Mouse (Mus musculus): ENCODE data around the gene Mus81. TPM values are rescaled to one million over a fixed set of nuclear protein-coding genes. Genes with fewer than 3 reads are reported as not detected.

The Mus81 gene
- polyA plus RNA-seq, 2 experiments = 11.4 to 13.8 TPM

DNA sequence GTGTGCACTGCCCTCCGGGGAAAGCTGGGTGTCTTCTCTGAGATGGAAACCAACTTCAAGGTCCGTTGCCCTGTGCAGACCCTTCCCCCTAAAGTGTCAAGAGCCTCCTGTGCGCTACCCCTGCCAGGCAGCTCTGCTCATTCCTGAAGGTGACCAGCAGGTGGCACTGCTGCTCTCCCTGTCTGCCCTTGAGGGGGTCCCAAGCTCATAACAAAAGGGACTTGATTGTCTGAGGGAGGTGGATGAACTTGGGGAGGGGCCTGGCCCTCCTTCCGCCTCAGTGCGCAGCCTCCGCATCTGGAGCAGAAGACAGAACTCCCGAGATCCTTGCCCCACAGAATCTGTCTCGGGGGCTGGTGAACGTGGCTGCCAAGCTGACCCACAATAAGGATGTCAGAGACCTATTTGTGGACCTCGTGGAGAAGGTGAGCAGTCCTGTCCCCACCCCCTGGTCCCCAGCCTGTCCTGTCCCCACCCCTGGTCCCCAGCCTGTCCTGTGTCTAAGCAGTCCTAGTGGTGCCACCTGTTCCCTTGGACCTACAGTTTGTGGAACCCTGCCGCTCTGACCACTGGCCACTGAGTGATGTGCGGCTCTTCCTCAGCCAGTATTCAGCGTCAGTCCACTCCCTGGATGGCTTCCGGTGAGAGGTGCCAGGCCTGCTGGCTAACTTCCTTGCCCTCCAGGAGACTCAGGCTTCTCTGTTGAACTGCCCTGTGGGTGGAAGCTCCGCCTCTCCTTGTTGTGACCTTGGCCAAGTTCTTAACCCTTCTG, 24.2 kb downstream of the Mus81 start:
- H3K36me3 ChIP-seq (replicated peaks; ENCODE audit: control insufficient read depth, insufficient read depth, low read depth) = no peaks in the 10 kb centered on the region; the same call in none of the 2 replicates
- H3K4me2 ChIP-seq (ENCODE audit: low read depth) = no peak overlapping the region
- no peak for ATAC-seq (ENCODE audit: insufficient read depth)
- H3K9ac ChIP-seq (replicated peaks) = no peak overlapping the region
- H3K9me3 ChIP-seq (ENCODE audit: control insufficient read depth, low read length) = no peaks in the 10 kb centered on the region
- no peak overlapping the region for H3K4me3 ChIP-seq (ENCODE audit: insufficient read depth in 1 of 2, low read depth in 2 of 2, low read length in 2 of 2)
- TF ChIP-seq EP300 (IDR thresholded peaks at IDR 0.05; ENCODE audit: low read depth) (no peak), CTCF (IDR thresholded peaks at IDR 0.05; ENCODE audit: low read depth) (peak; percentile 92)
- peaks cover 6 to 11% of the 10 kb centered on the region in 2 experiments for H3K4me1 ChIP-seq (replicated peaks; ENCODE audit: control insufficient read depth in 2 of 2, insufficient read depth in 2 of 2, low read length in 1 of 2)
- no peak for DNase-seq (ENCODE audit: low read depth in 3 of 3, low spot score in 3 of 3)
- no peaks in the 10 kb centered on the region for H3K27me3 ChIP-seq (ENCODE audit: control insufficient read depth, insufficient read depth, low read length)
- H3K27ac ChIP-seq = no peak overlapping the region
- WGBS (ENCODE audit: insufficient replicate concordance) = 62% methylated on average over 15 of the region's 15 CpGs

DNA sequence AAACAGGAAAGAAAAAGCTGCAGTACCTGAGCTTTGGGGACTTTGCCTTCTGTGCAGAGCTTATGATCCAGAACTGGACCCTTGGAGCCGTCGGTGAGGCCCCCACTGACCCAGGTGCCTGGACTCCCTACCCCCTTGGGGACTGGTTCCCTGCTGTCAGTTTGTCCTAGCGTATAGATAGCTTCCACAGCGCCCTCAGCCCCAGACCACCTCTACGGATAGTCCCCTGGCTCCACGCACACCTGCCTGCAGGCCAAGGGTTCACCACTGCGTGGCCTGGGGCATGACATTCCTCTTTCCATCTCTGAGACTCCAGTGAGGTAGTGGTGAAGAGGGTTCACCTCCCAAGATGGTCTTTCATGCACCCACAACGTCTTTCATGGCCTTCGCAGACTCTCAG, 25.0 kb downstream of the Mus81 start:
- Histone ChIP-seq H3K4me1 (replicated peaks; ENCODE audit: control insufficient read depth in 2 of 2, insufficient read depth in 2 of 2, low read length in 1 of 2) (peaks cover 6 to 11% of the 10 kb centered on the region in 2 experiments), H3K36me3 (replicated peaks; ENCODE audit: control insufficient read depth, insufficient read depth, low read depth) (no peaks in the 10 kb centered on the region; the same call in none of the 2 replicates), H3K27ac (no peak overlapping the region), H3K27me3 (ENCODE audit: control insufficient read depth, insufficient read depth, low read length) (no peaks in the 10 kb centered on the region), H3K9me3 (ENCODE audit: control insufficient read depth, low read length) (no peaks in the 10 kb centered on the region), H3K4me3 (ENCODE audit: insufficient read depth in 1 of 2, low read depth in 2 of 2, low read length in 2 of 2) (no peak overlapping the region), H3K9ac (replicated peaks) (no peak overlapping the region), H3K4me2 (ENCODE audit: low read depth) (no peak overlapping the region)
- WGBS (ENCODE audit: insufficient replicate concordance) = 84% methylated on average over 9 of the region's 9 CpGs
- TF ChIP-seq EP300 (IDR thresholded peaks at IDR 0.05; ENCODE audit: low read depth) (no peak), CTCF (IDR thresholded peaks at IDR 0.05; ENCODE audit: low read depth) (no peak)
- DNase-seq (ENCODE audit: low read depth in 3 of 3, low spot score in 3 of 3) = no peak
- no peak for ATAC-seq (ENCODE audit: insufficient read depth)

GRCm38 (mm10) chr19:5461411-5461810, 26.8 kb downstream of the Mus81 start:
- no peak for DNase-seq (ENCODE audit: low read depth in 3 of 3, low spot score in 3 of 3)
- ATAC-seq (ENCODE audit: insufficient read depth) = no peak
- TF ChIP-seq EP300 (IDR thresholded peaks at IDR 0.05; ENCODE audit: low read depth) = no peak
- TF ChIP-seq CTCF (IDR thresholded peaks at IDR 0.05; ENCODE audit: low read depth) = no peak
- no peak overlapping the region for H3K27ac ChIP-seq
- WGBS (ENCODE audit: insufficient replicate concordance) = 74% methylated on average over 6 of the region's 6 CpGs
- peak overlapping the region; percentile 90 for H3K4me2 ChIP-seq (ENCODE audit: low read depth)
- H3K4me3 ChIP-seq (ENCODE audit: insufficient read depth in 1 of 2, low read depth in 2 of 2, low read length in 2 of 2) = peak overlapping the region; percentile 77 to 99; a peak in 3 of 4 replicates
- no peaks in the 10 kb centered on the region for H3K9me3 ChIP-seq (ENCODE audit: control insufficient read depth, low read length)
- H3K27me3 ChIP-seq (ENCODE audit: control insufficient read depth, insufficient read depth, low read length) = no peaks in the 10 kb centered on the region
- H3K9ac ChIP-seq (replicated peaks) = no peak overlapping the region
- H3K36me3 ChIP-seq (replicated peaks; ENCODE audit: control insufficient read depth, insufficient read depth, low read depth) = no peaks in the 10 kb centered on the region; the same call in 1 of the 2 replicates
- peaks cover 14 to 19% of the 10 kb centered on the region in 2 experiments for H3K4me1 ChIP-seq (replicated peaks; ENCODE audit: control insufficient read depth in 2 of 2, insufficient read depth in 2 of 2, low read length in 1 of 2)

DNA sequence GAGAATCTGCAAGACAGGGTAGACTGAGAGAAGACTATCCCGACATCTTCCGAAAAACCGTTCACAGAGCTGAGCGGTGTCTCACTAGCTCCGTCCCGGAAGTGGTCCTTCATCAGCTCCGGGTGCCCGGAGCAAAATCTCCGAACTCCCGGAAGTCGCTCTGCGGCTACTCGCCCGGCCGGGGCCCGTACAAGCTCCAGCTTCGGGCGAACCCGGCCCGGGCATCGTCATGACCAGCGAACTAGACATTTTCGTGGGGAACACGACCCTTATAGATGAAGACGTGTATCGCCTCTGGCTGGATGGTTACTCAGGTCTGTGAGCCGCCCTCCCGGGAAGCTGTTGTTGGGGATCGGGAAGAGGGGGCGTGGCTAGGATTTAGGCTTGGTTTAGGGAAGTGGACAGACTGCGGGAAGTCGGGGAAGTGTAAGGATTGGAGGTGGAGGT, 27.7 kb downstream of the Mus81 start, which contains the start of gene Fibp:
Gene Fibp, plus strand, starts transcription at position 151 of the 447 bp plus-strand sequence.
- TF ChIP-seq EP300 (IDR thresholded peaks at IDR 0.05; ENCODE audit: low read depth) (no peak), CTCF (IDR thresholded peaks at IDR 0.05; ENCODE audit: low read depth) (no peak)
- ATAC-seq (ENCODE audit: insufficient read depth) = peak; percentile 63
- Histone ChIP-seq H3K27me3 (ENCODE audit: control insufficient read depth, insufficient read depth, low read length) (no peaks in the 10 kb centered on the region), H3K4me3 (ENCODE audit: insufficient read depth in 1 of 2, low read depth in 2 of 2, low read length in 2 of 2) (peak within 1 kb of the TSS; percentile 77 to 99), H3K9me3 (ENCODE audit: control insufficient read depth, low read length) (no peaks in the 10 kb centered on the region), H3K9ac (replicated peaks) (peak within 1 kb of the TSS; percentile 77), H3K4me2 (ENCODE audit: low read depth) (peak within 1 kb of the TSS; percentile 90), H3K27ac (peak within 1 kb of the TSS; percentile 45), H3K4me1 (replicated peaks; ENCODE audit: control insufficient read depth in 2 of 2, insufficient read depth in 2 of 2, low read length in 1 of 2) (peaks cover 19 to 20% of the 10 kb centered on the region in 2 experiments), H3K36me3 (replicated peaks; ENCODE audit: control insufficient read depth, insufficient read depth, low read depth) (no peaks in the 10 kb centered on the region; the same call in 1 of the 2 replicates)
- peak; percentile 71 to 75 (median 72) for DNase-seq (ENCODE audit: low read depth in 3 of 3, low spot score in 3 of 3)
- under 1% methylated on average over 32 of the region's 32 CpGs for WGBS (ENCODE audit: insufficient replicate concordance)

GRCm38 (mm10) chr19:5459896-5460295, 28.3 kb downstream of the Mus81 start:
- Histone ChIP-seq H3K9ac (replicated peaks) (peak overlapping the region; percentile 77), H3K27ac (no peak overlapping the region), H3K36me3 (replicated peaks; ENCODE audit: control insufficient read depth, insufficient read depth, low read depth) (no peaks in the 10 kb centered on the region; the same call in 1 of the 2 replicates), H3K4me1 (replicated peaks; ENCODE audit: control insufficient read depth in 2 of 2, insufficient read depth in 2 of 2, low read length in 1 of 2) (peaks cover 19 to 22% of the 10 kb centered on the region in 2 experiments), H3K4me2 (ENCODE audit: low read depth) (peak overlapping the region; percentile 90), H3K27me3 (ENCODE audit: control insufficient read depth, insufficient read depth, low read length) (no peaks in the 10 kb centered on the region), H3K4me3 (ENCODE audit: insufficient read depth in 1 of 2, low read depth in 2 of 2, low read length in 2 of 2) (peak overlapping the region in 1 of 2 experiments; percentile 77; a peak in 3 of 4 replicates), H3K9me3 (ENCODE audit: control insufficient read depth, low read length) (no peaks in the 10 kb centered on the region)
- WGBS (ENCODE audit: insufficient replicate concordance) = 24% methylated on average over 3 of the region's 3 CpGs
- TF ChIP-seq CTCF (IDR thresholded peaks at IDR 0.05; ENCODE audit: low read depth) (no peak), EP300 (IDR thresholded peaks at IDR 0.05; ENCODE audit: low read depth) (no peak)
- DNase-seq (ENCODE audit: low read depth in 3 of 3, low spot score in 3 of 3) = no peak
- ATAC-seq (ENCODE audit: insufficient read depth) = no peak

Data from liver, embryonic 14.5 days (tissue).